Mouse (Mus musculus): ENCODE data around the gene Riok1. TPM values are rescaled to one million over a fixed set of nuclear protein-coding genes. Genes with fewer than 3 reads are reported as not detected.
A peak's percentile ranks its signal among the peaks of the same experiment; 100 is the strongest.

The Riok1 gene
- 28.0 and 28.1 TPM in 2 replicates for polyA plus RNA-seq (2014; fragmentation: Nextera tagmentation; extraction: Ambion mirVana)

GRCm38 (mm10) chr13:38036343-38037043 lies at the start of gene Riok1:
Gene Riok1, plus strand, starts transcription at chr13:38036995.
- H3K36me3 ChIP-seq (ENCODE audit: control insufficient read depth, insufficient read depth, low read length) = peaks cover 21% of the 10 kb centered on the region
- H3K27ac ChIP-seq (replicated peaks in 1 of 2; ENCODE audit: control insufficient read depth in 1 of 2, insufficient read depth in 1 of 2, low read depth in 2 of 2, low read length in 2 of 2) = peak within 1 kb of the TSS; percentile 67 to 90
- peak within 1 kb of the TSS; percentile 89 for H3K9ac ChIP-seq (ENCODE audit: low read length)
- H3K4me3 ChIP-seq (ENCODE audit: control insufficient read depth in 1 of 2, insufficient read depth in 1 of 2, low read depth in 1 of 2, low read length in 2 of 2) = peak within 1 kb of the TSS; percentile 75 to 81
- peaks cover 4 to 20% of the 10 kb centered on the region in 2 experiments for H3K4me1 ChIP-seq (ENCODE audit: control insufficient read depth in 2 of 2, insufficient read depth in 2 of 2, low read length in 2 of 2)
- no peaks in the 10 kb centered on the region for H3K27me3 ChIP-seq (ENCODE audit: control insufficient read depth, insufficient read depth, low read length)
- H3K9me3 ChIP-seq (ENCODE audit: control insufficient read depth, low read length) = no peaks in the 10 kb centered on the region
- WGBS = 6% methylated on average over 37 of the region's 37 CpGs
- ATAC-seq (ENCODE audit: insufficient number of reproducible peaks, insufficient read depth, low FRiP score, low read depth) = peak; percentile 67
- peak within 1 kb of the TSS; percentile 75 for H3K4me2 ChIP-seq (ENCODE audit: low read length)

GRCm38 (mm10) chr13:37989701-37990100 lies 47.1 kb upstream of the Riok1 start:
- Histone ChIP-seq H3K9ac (ENCODE audit: low read length) (no peak overlapping the region), H3K36me3 (ENCODE audit: control insufficient read depth, insufficient read depth, low read length) (peaks cover 71% of the 10 kb centered on the region), H3K27me3 (ENCODE audit: control insufficient read depth, insufficient read depth, low read length) (no peaks in the 10 kb centered on the region), H3K4me2 (ENCODE audit: low read length) (no peak overlapping the region), H3K27ac (replicated peaks in 1 of 2; ENCODE audit: control insufficient read depth in 1 of 2, insufficient read depth in 1 of 2, low read depth in 2 of 2, low read length in 2 of 2) (no peak overlapping the region), H3K9me3 (ENCODE audit: control insufficient read depth, low read length) (no peaks in the 10 kb centered on the region), H3K4me3 (ENCODE audit: control insufficient read depth in 1 of 2, insufficient read depth in 1 of 2, low read depth in 1 of 2, low read length in 2 of 2) (no peak overlapping the region), H3K4me1 (ENCODE audit: control insufficient read depth in 2 of 2, insufficient read depth in 2 of 2, low read length in 2 of 2) (peaks cover 2 to 10% of the 10 kb centered on the region in 2 experiments; a peak in 3 of 4 replicates)
- no peak for ATAC-seq (ENCODE audit: insufficient number of reproducible peaks, insufficient read depth, low FRiP score, low read depth)
- 87% methylated on average over 8 of the region's 8 CpGs for WGBS

- H3K4me1 ChIP-seq (ENCODE audit: control insufficient read depth in 2 of 2, insufficient read depth in 2 of 2, low read length in 2 of 2) = peaks cover 2 to 10% of the 10 kb centered on the region in 2 experiments; a peak in 3 of 4 replicates
- H3K27ac ChIP-seq (replicated peaks in 1 of 2; ENCODE audit: control insufficient read depth in 1 of 2, insufficient read depth in 1 of 2, low read depth in 2 of 2, low read length in 2 of 2) = peak overlapping the region; percentile 91 to 95
- H3K4me2 ChIP-seq (ENCODE audit: low read length) = peak overlapping the region; percentile 91
- no peaks in the 10 kb centered on the region for H3K27me3 ChIP-seq (ENCODE audit: control insufficient read depth, insufficient read depth, low read length)
- H3K9me3 ChIP-seq (ENCODE audit: control insufficient read depth, low read length) = no peaks in the 10 kb centered on the region
- 11% methylated on average over 10 of the region's 10 CpGs for WGBS
- H3K4me3 ChIP-seq (ENCODE audit: control insufficient read depth in 1 of 2, insufficient read depth in 1 of 2, low read depth in 1 of 2, low read length in 2 of 2) = peak overlapping the region; percentile 96 to 98
- no peak for ATAC-seq (ENCODE audit: insufficient number of reproducible peaks, insufficient read depth, low FRiP score, low read depth)
- H3K36me3 ChIP-seq (ENCODE audit: control insufficient read depth, insufficient read depth, low read length) = peaks cover 41% of the 10 kb centered on the region
- peak overlapping the region; percentile 99 for H3K9ac ChIP-seq (ENCODE audit: low read length)
Measured at GRCm38 (mm10) chr13:37992638-37993371, 44.0 kb upstream of the Riok1 start.

- Histone ChIP-seq H3K27me3 (ENCODE audit: control insufficient read depth, insufficient read depth, low read length) (no peaks in the 10 kb centered on the region), H3K9ac (ENCODE audit: low read length) (peak overlapping the region; percentile 99), H3K4me1 (ENCODE audit: control insufficient read depth in 2 of 2, insufficient read depth in 2 of 2, low read length in 2 of 2) (peaks cover 2 to 10% of the 10 kb centered on the region in 2 experiments; a peak in 3 of 4 replicates), H3K36me3 (ENCODE audit: control insufficient read depth, insufficient read depth, low read length) (peaks cover 36% of the 10 kb centered on the region), H3K4me2 (ENCODE audit: low read length) (peak overlapping the region; percentile 91), H3K4me3 (ENCODE audit: control insufficient read depth in 1 of 2, insufficient read depth in 1 of 2, low read depth in 1 of 2, low read length in 2 of 2) (peak overlapping the region; percentile 96 to 98), H3K27ac (replicated peaks in 1 of 2; ENCODE audit: control insufficient read depth in 1 of 2, insufficient read depth in 1 of 2, low read depth in 2 of 2, low read length in 2 of 2) (peak overlapping the region; percentile 91 to 95), H3K9me3 (ENCODE audit: control insufficient read depth, low read length) (no peaks in the 10 kb centered on the region)
- ATAC-seq (ENCODE audit: insufficient number of reproducible peaks, insufficient read depth, low FRiP score, low read depth) = no peak; the same call in 1 of the 2 replicates
- WGBS = under 1% methylated on average over 17 of the region's 17 CpGs
Measured at GRCm38 (mm10) chr13:37993376-37993703, 43.5 kb upstream of the Riok1 start.

GRCm38 (mm10) chr13:37993704-37994404 lies 42.9 kb upstream of the Riok1 start, which contains the start of gene Ssr1:
Gene Ssr1, minus strand, starts transcription at chr13:37994217.
- peak; percentile 96 for ATAC-seq (ENCODE audit: insufficient number of reproducible peaks, insufficient read depth, low FRiP score, low read depth)

GRCm38 (mm10) chr13:37994405-37994749 lies 42.4 kb upstream of the Riok1 start:
- Histone ChIP-seq H3K4me1 (ENCODE audit: control insufficient read depth in 2 of 2, insufficient read depth in 2 of 2, low read length in 2 of 2) (peaks cover 2 to 10% of the 10 kb centered on the region in 2 experiments; a peak in 3 of 4 replicates), H3K4me2 (ENCODE audit: low read length) (peak overlapping the region; percentile 66), H3K27ac (replicated peaks in 1 of 2; ENCODE audit: control insufficient read depth in 1 of 2, insufficient read depth in 1 of 2, low read depth in 2 of 2, low read length in 2 of 2) (peak overlapping the region; percentile 9 to 69; a peak in 3 of 4 replicates), H3K27me3 (ENCODE audit: control insufficient read depth, insufficient read depth, low read length) (no peaks in the 10 kb centered on the region), H3K36me3 (ENCODE audit: control insufficient read depth, insufficient read depth, low read length) (peaks cover 25% of the 10 kb centered on the region), H3K9me3 (ENCODE audit: control insufficient read depth, low read length) (no peaks in the 10 kb centered on the region), H3K9ac (ENCODE audit: low read length) (peak overlapping the region; percentile 62), H3K4me3 (ENCODE audit: control insufficient read depth in 1 of 2, insufficient read depth in 1 of 2, low read depth in 1 of 2, low read length in 2 of 2) (peak overlapping the region; percentile 20 to 98)
- ATAC-seq (ENCODE audit: insufficient number of reproducible peaks, insufficient read depth, low FRiP score, low read depth) = peak; percentile 34
- WGBS = 13% methylated on average over 7 of the region's 7 CpGs

More at GRCm38 (mm10) chr13:37993704-37994404, 42.9 kb upstream of the Riok1 start, which contains the start of gene Ssr1:
- Histone ChIP-seq H3K9me3 (ENCODE audit: control insufficient read depth, low read length) (no peaks in the 10 kb centered on the region), H3K27me3 (ENCODE audit: control insufficient read depth, insufficient read depth, low read length) (no peaks in the 10 kb centered on the region), H3K9ac (ENCODE audit: low read length) (peak within 1 kb of the TSS; percentile 99), H3K4me1 (ENCODE audit: control insufficient read depth in 2 of 2, insufficient read depth in 2 of 2, low read length in 2 of 2) (peaks cover 2 to 10% of the 10 kb centered on the region in 2 experiments; a peak in 3 of 4 replicates), H3K36me3 (ENCODE audit: control insufficient read depth, insufficient read depth, low read length) (peaks cover 31% of the 10 kb centered on the region), H3K27ac (replicated peaks in 1 of 2; ENCODE audit: control insufficient read depth in 1 of 2, insufficient read depth in 1 of 2, low read depth in 2 of 2, low read length in 2 of 2) (peak within 1 kb of the TSS; percentile 91 to 95), H3K4me2 (ENCODE audit: low read length) (peak within 1 kb of the TSS; percentile 91), H3K4me3 (ENCODE audit: control insufficient read depth in 1 of 2, insufficient read depth in 1 of 2, low read depth in 1 of 2, low read length in 2 of 2) (peak within 1 kb of the TSS; percentile 96 to 98)
- WGBS = under 1% methylated on average over 84 of the region's 89 CpGs

- ATAC-seq (ENCODE audit: insufficient number of reproducible peaks, insufficient read depth, low FRiP score, low read depth) = no peak
- Histone ChIP-seq H3K4me1 (ENCODE audit: control insufficient read depth in 2 of 2, insufficient read depth in 2 of 2, low read length in 2 of 2) (no peaks in the 10 kb centered on the region), H3K27me3 (ENCODE audit: control insufficient read depth, insufficient read depth, low read length) (no peaks in the 10 kb centered on the region), H3K9ac (ENCODE audit: low read length) (no peak overlapping the region), H3K36me3 (ENCODE audit: control insufficient read depth, insufficient read depth, low read length) (no peaks in the 10 kb centered on the region), H3K9me3 (ENCODE audit: control insufficient read depth, low read length) (0 out of 2 replicates have a peak, but pooled peaks cover 6% of the 10 kb centered on the region), H3K4me2 (ENCODE audit: low read length) (no peak overlapping the region), H3K27ac (replicated peaks in 1 of 2; ENCODE audit: control insufficient read depth in 1 of 2, insufficient read depth in 1 of 2, low read depth in 2 of 2, low read length in 2 of 2) (no peak overlapping the region), H3K4me3 (ENCODE audit: control insufficient read depth in 1 of 2, insufficient read depth in 1 of 2, low read depth in 1 of 2, low read length in 2 of 2) (no peak overlapping the region)
- 85% methylated on average over 3 of the region's 3 CpGs for WGBS
Measured at GRCm38 (mm10) chr13:37999713-38000112, 37.1 kb upstream of the Riok1 start.

Data from heart, embryonic 14.5 days (tissue).